Mouse (Mus musculus): ENCODE measurements around the gene Tmem39a. TPM values are rescaled to one million over a fixed set of nuclear protein-coding genes. Genes with fewer than 3 reads are reported as not detected.

Gene Tmem39a
- total and polyA plus RNA-seq, 3 experiments = 52.3 to 137 (median 61.9) TPM

DNA sequence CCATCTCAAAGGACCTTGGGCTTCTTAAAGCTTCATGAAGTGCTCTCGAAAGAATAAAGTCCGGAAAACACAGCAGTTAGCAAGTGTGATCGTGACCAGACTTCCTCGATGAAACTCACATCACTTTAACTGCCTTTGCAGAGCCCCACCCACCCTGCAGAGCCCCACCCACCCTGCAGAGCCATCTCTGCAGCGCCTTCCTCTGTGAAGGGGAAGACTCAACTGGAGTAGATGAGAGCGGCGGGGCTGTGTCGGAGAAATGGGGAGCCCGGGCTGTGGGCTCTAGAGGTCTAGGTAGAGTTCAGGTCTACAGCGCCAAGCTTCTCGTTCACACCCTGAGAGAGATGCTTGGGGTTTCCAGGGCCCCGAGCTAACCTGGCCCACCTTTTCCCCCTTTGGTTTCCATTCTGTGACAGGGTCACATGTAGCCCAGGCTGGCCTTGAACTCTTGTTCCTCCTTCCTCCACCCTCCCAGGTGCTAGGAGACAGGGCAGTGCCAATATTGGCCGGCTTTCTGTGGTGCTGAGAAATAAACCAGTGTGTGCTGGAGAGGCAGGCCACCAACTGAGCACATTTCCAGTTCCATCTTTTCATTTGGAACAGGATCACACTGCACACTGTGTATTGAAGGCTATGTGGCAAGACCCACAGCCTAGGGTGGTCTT, 19.6 kb upstream of the Tmem39a start:
- in situ Hi-C loops (cut with MboI; ENCODE audit: low pct_ligation_motif_present, low pct_unique_long_range_greater_than_20kb, low sequenced_read_pairs) = no loop called here
- no peak overlapping the region for H3K4me3 ChIP-seq (replicated peaks in 1 of 3; ENCODE audit: low read depth in 2 of 3, low read length in 2 of 3, poor library complexity in 1 of 3)
- TF ChIP-seq ZNF384 (IDR thresholded peaks at IDR 0.05; ENCODE audit: low read depth, low read length) (no peak), E2F4 (IDR thresholded peaks at IDR 0.05; ENCODE audit: insufficient replicate concordance, low read depth, low read length) (no peak), HCFC1 (IDR thresholded peaks at IDR 0.05; ENCODE audit: low read depth, low read length) (no peak), UBTF (IDR thresholded peaks at IDR 0.05; ENCODE audit: low read depth, low read length) (no peak), ETS1 (conservative IDR thresholded peaks at IDR 0.05; ENCODE audit: low read depth, low read length) (no peak), IRF4 (IDR thresholded peaks at IDR 0.05; ENCODE audit: low read depth, low read length) (no peak), MXI1 (IDR thresholded peaks at IDR 0.05; ENCODE audit: low read depth, low read length) (no peak), RCOR1 (conservative IDR thresholded peaks at IDR 0.05; ENCODE audit: low read depth, low read length) (no peak), ZKSCAN1 (IDR thresholded peaks at IDR 0.05; ENCODE audit: borderline replicate concordance, low read depth, low read length) (no peak), BHLHE40 (IDR thresholded peaks at IDR 0.05; ENCODE audit: low read depth, low read length) (no peak), POLR2A (IDR thresholded peaks at IDR 0.05; ENCODE audit: low read depth, low read length) (no peak), GABPA (IDR thresholded peaks at IDR 0.05; ENCODE audit: insufficient replicate concordance, low read depth, low read length) (no peak), EP300 (IDR thresholded peaks at IDR 0.05; ENCODE audit: low read length) (no peak), MAZ (IDR thresholded peaks at IDR 0.05; ENCODE audit: low read depth, low read length) (no peak), MAFK (IDR thresholded peaks at IDR 0.05; ENCODE audit: insufficient replicate concordance, low read length) (no peak), RAD21 (IDR thresholded peaks at IDR 0.05; ENCODE audit: low read depth, low read length) (no peak), PAX5 (IDR thresholded peaks at IDR 0.05; ENCODE audit: low read length) (no peak), MEF2A (IDR thresholded peaks at IDR 0.05; ENCODE audit: borderline replicate concordance, low read depth, low read length) (no peak)
- H3K4me1 ChIP-seq (ENCODE audit: control insufficient read depth in 1 of 2, insufficient read depth in 2 of 2) = 0 out of 4 replicates have a peak, but pooled peaks cover 0 to 5% of the 10 kb centered on the region in 2 experiments
- H3K9ac ChIP-seq (ENCODE audit: insufficient read depth, low read depth) = no peak overlapping the region
- no peaks in the 10 kb centered on the region for H3K27me3 ChIP-seq (replicated peaks)
- H3K36me3 ChIP-seq (replicated peaks in 1 of 2; ENCODE audit: control insufficient read depth in 1 of 2, insufficient read depth in 1 of 2, low read length in 1 of 2) = peaks cover 73 to 92% of the 10 kb centered on the region in 2 experiments
- no peaks in the 10 kb centered on the region for H3K9me3 ChIP-seq (replicated peaks; ENCODE audit: low read length)
- no peak overlapping the region for H3K27ac ChIP-seq (ENCODE audit: insufficient read depth, low read depth)
- dilution Hi-C loops (cut with MboI; ENCODE audit: extremely low pct_ligation_motif_present, extremely low pct_unique_long_range_greater_than_20kb, low sequenced_read_pairs) = no loop called here
- H3K79me2 ChIP-seq (replicated peaks; ENCODE audit: control insufficient read depth, extremely low read depth, insufficient read depth, poor library complexity, severe bottlenecking) = no peaks in the 10 kb centered on the region
- no peak for DNase-seq (ENCODE audit: extremely low read depth)
- H3K4me2 ChIP-seq (ENCODE audit: insufficient read depth, low read depth, poor library complexity, severe bottlenecking) = no peak overlapping the region

DNA sequence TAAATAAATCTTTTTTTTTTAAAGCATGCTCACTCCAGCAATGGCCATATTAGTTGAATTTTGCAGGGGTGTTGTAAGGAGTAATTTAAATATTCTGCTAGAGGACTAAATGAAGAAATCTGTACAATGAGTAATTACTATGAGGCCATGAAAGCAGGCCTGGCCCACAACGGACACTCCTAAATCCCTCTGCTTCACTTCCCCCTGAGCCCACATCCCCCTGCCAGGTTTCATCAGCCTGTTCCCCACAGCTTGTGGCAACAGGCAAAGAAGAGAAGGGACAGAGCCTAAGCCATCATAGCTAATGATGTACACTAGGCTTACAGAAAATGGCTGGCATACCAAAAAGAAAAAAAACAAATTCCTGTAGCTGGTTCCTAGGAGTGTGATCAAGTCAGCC, 10.5 kb upstream of the Tmem39a start:
- Histone ChIP-seq H3K4me2 (ENCODE audit: insufficient read depth, low read depth, poor library complexity, severe bottlenecking) (no peak overlapping the region), H3K79me2 (replicated peaks; ENCODE audit: control insufficient read depth, extremely low read depth, insufficient read depth, poor library complexity, severe bottlenecking) (peaks cover 11% of the 10 kb centered on the region; the same call in 1 of the 2 replicates), H3K9ac (ENCODE audit: insufficient read depth, low read depth) (no peak overlapping the region), H3K4me1 (ENCODE audit: control insufficient read depth in 1 of 2, insufficient read depth in 2 of 2) (peaks cover 5 to 31% of the 10 kb centered on the region in 2 experiments), H3K9me3 (replicated peaks; ENCODE audit: low read length) (no peaks in the 10 kb centered on the region), H3K36me3 (replicated peaks in 1 of 2; ENCODE audit: control insufficient read depth in 1 of 2, insufficient read depth in 1 of 2, low read length in 1 of 2) (peaks cover 37 to 51% of the 10 kb centered on the region in 2 experiments), H3K27ac (ENCODE audit: insufficient read depth, low read depth) (no peak overlapping the region), H3K27me3 (replicated peaks) (peaks cover 5% of the 10 kb centered on the region), H3K4me3 (replicated peaks in 1 of 3; ENCODE audit: low read depth in 2 of 3, low read length in 2 of 3, poor library complexity in 1 of 3) (peak overlapping the region in 1 of 3 experiments; percentile 87)
- TF ChIP-seq HCFC1 (IDR thresholded peaks at IDR 0.05; ENCODE audit: low read depth, low read length) (no peak), NRF1 (IDR thresholded peaks at IDR 0.05; ENCODE audit: low read depth, low read length) (no peak), JUN (IDR thresholded peaks at IDR 0.05; ENCODE audit: insufficient read depth, low read depth, low read length) (no peak), POLR2A (IDR thresholded peaks at IDR 0.05; ENCODE audit: low read depth, low read length) (no peak), MXI1 (IDR thresholded peaks at IDR 0.05; ENCODE audit: low read depth, low read length) (no peak), USF2 (conservative IDR thresholded peaks at IDR 0.05; ENCODE audit: low read depth, low read length) (no peak)
- DNase-seq (ENCODE audit: extremely low read depth) = no peak
- in situ Hi-C loops (cut with MboI; ENCODE audit: low pct_ligation_motif_present, low pct_unique_long_range_greater_than_20kb, low sequenced_read_pairs) = loop anchor here (10.0 kb wide), 1 partner anchor 177 kb away; no protein-coding TSS in a partner anchor
- dilution Hi-C loops (cut with MboI; ENCODE audit: extremely low pct_ligation_motif_present, extremely low pct_unique_long_range_greater_than_20kb, low sequenced_read_pairs) = no loop called here
